Mouse (Mus musculus) induced T-regulatory cell, adult 2 months (primary cell): ENCODE data around the gene Cyp26b1.

ENCODE experiments used
- DNase-seq: peaks from one replicate; pipeline ENCODE4 v3.0.0-alpha.2; 2012; ENCODE audit warnings: low read depth

Gene Cyp26b1

DNA sequence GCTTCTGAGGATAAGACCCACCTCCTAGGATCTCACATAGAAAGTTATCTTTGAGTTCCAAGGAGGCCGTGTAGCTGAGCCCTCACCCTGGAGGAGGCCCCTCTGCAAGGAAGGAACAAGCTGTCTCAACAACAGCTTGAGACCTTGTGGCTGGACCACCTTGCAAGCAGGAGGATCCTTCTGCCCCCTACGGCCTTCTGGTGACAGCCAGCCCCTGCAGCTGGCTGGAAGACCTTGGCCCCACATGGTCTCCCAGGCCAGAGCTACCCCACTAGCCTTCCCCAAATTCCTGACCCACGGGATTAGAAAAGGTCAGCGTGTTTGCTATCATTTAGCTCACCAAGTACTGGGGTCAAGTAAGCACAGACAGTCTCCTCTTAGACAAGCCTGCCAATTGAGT, 30.8 kb downstream of the Cyp26b1 start:
- DNase-seq = no peak

DNA sequence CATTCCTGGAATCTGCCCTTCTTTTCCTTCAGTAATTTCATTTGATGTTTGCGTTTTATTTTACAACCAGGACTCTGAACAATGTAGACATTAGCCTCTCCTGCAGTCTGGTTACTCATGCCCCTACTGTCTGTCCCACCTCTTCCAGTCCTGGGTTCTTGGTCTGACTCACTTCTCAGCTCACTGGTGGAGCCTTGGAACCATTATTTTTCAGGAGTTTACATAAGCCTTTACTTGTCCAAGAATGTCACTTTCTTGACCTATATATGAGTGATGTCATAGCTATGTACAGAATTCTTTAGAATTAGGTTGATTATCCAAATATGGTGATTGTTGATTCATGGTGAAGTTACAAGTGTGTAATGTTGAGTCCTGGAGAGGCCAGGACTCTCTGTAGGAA, 32.5 kb downstream of the Cyp26b1 start:
- no peak for DNase-seq

DNA sequence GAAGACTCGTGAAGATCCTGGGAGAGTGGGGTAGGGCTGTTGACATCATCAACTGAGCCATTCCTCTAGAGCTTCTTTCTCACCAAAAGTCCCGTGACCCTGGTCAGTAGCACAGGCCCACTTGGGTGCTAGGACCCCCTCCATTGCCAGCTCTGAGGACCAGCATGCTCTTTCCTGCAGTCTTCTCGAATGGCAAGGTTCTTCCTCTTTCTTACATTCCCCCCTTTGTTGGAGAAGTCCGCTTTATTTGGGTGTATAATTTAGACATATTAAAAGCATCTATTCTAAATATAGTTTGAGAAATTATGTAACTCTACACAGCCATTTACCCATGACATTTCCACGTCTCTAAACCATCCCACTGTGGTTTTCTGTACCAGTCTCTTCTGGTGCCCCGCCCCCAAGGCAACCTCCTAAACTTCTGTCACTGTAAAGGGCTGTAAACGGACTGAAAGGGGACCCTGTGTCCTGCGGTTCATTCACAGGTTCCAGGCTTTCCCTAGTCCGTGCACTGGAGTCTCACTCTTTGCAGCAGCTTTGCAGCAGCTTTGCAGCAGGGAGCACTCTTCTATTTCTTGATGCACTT, 43.8 kb downstream of the Cyp26b1 start:
- no peak for DNase-seq

DNA sequence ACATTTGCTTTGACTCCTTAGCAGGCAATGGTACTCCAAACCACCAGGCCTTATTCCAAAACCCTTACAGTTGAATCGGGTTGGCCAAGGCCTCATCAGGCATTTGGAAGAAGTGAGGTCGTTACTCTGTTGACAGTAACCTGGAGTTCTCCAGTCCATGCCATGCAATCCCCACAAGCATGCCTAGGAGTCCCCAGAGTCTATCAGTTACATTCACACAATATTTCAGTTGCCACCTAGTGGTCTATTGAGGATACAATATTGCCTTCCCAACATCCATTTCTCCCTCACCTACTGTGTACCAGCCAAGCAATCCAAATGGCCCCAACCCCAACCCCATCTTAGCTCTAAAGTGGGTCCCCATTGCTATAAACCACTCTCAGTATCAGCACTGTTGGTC, 48.3 kb downstream of the Cyp26b1 start:
- DNase-seq = no peak

DNA sequence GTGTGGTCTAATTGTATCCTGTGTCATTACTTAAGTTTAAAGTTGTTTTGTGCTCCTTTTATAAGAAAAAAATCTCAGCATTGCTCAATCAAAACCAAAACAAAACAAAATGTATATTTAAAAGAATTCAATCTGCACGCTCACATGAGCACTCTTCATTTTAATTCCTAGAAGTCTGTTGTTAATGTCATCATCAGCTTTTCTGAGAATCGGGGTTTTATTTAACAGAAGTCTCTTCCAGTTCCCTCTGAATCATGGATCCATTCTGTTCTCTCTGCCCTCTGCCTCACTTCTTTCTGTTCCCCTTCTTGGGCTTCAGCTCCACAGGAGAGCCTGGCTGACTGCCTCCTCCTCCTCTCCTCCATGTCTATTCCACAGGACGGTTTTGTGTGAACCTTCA, 49.3 kb downstream of the Cyp26b1 start:
- DNase-seq = no peak

DNA sequence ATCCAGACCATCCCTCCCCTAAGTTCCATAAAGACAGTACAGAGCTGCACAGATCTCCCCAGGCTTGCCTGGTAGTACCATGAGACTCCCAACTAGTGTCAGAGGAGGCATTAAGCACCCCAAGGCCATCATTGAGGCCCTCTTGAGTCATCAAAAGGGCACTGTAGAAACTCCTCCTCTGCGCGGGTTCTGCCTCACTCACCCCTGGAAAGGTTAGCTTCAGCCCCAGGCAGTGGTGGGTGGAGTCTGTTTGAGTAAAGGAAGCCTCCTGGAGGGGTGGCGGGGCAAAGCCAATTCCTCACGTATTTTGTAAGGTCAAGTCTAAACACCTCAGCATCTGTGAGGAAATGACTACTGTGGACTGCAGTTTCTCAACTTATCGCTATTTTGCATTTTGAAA, 50.2 kb downstream of the Cyp26b1 start:
- DNase-seq = no peak

DNA sequence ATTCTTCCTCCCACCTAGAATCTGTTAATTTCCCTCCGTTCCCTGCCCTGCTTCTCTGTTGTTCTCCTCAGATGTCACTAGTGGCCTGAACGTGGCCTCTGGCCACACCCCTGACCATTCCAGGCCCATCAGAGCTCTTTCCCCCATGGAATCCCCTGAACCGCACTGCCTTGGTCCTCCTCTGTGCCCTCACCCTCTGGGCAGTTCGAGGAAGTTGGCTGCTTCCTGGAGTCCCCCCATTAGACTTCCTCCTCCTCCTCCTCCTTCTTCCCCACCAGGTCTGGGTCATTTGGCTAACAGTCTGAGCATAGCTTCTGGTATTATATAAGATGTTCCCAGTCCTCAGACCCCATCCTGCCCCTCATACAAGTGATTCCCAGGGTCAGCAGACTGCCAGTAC, 53.8 kb downstream of the Cyp26b1 start:
- DNase-seq = no peak

DNA sequence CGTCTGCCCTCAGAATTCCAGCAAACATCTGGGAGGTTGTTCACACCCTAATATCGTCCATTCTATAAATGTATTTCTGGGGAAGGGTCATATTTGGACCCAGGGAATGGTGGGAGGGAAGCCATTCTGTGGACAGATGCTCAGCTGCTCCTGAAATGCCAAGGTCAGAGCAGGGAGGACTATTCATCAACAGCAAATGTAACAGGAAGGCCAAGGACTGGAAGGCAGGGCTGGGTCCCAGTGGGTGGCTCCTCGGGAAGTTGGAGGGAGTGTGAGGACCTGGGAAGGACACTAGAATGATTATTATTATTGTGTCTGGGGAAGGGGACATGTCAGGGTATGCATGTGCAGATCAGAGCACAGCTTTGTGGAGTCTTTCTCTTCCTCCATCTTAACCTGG, 55.0 kb downstream of the Cyp26b1 start:
- DNase-seq = no peak

DNA sequence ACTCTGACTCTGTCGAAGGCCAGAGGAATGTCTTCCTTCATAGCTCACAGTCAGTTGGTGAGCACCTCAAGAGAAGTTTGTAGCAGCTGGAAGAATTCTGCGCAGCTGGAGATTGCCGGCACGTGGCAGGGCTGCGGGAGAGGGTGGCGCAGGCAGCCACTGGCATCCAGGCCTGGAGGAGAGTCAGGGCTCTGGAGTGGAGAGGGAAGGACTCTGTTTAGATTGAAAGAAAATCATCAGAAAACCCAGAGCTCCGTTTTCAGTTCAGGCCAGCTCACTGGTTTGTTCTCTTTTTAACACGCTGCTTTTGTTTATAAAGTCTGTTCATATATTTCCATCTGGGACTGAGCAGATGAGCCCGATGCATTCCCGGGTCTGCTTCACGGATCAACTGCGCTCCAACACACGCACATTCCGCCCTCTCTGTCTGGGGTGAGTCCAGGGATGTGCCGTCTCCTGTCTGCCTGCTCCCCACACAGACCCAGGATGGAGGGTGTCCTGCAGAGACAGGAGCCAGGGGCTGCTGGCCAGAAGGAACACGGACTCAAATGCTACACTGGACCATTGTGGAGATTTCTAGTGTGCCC, 56.0 kb downstream of the Cyp26b1 start:
- DNase-seq = no peak

DNA sequence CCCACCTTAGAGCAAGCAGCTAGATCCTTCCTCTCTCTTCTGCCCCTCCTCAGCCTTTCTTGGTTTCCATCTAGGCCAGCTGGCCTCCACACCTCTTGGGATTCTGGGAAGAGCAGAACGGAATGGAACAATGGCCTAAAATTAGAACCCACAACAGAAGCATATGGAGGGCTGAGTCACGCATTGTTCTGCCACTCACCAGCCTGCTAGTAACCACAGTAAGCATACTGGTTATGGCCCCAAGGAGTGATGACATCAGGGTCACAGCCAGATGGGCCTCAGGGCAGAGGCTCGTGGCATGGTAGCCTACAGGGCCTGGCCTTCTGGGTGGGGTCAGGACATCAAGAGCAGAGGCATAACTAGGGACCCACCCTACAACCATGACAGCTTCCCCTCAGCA, 58.8 kb downstream of the Cyp26b1 start:
- DNase-seq = no peak

DNA sequence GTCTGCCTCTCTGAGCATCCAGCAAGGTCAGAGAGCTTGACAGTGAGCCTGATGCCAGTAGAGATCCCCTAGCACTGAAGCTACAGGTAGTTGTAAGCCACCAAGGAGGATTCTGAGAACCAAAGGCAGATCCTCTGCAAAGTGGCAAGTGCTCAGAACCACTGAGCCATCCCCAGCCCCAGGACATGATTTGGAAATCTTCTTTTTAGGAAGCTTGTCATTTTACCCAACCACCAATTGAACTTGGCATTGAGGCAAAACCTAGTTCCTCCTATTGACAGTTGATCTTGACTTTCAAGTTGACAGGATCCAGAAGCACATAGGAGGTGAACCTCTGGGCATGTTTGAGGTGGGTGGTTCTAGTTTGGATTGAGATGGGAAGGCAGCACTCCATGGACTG, 63.8 kb downstream of the Cyp26b1 start:
- no peak for DNase-seq

DNA sequence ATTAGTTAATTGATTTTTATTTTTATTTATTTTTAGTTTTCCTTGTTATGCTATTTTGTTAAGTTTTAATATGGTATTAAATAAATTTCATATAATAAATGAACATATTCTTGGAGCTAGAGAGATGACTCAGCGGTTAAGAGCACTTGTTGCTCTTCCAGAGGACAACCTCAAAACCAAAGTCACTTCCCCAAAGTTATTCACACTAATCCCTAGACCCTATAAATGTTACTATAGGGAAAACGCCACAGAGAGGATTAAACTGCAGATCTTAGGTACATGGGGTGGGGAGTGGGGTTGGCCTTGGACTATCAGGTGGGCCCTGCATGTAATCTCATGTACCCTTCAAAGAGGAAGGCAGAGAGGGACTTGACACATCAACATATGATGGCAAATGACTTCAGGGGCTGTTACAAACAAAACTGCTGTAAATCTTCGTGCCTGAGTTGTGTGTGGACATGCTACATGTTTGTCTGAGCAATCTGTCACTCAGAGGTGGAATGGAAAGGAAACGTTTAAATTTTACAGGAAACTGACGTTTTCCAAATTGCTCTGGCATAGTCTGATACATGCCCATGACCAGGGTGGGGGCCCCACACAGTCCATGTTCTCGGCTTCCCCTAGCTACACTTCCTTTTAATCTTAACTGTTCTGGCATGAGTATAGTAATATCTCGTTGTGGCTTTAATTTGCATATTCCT, 68.7 kb downstream of the Cyp26b1 start:
- no peak for DNase-seq
